Mouse (Mus musculus) cerebellum, adult 9-10 months (tissue): ENCODE measurements around the gene Pcbp2.

Experiments used
- DNase-seq: peaks from one replicate; pipeline ENCODE4 v3.0.0; 2022

The Pcbp2 gene

DNA sequence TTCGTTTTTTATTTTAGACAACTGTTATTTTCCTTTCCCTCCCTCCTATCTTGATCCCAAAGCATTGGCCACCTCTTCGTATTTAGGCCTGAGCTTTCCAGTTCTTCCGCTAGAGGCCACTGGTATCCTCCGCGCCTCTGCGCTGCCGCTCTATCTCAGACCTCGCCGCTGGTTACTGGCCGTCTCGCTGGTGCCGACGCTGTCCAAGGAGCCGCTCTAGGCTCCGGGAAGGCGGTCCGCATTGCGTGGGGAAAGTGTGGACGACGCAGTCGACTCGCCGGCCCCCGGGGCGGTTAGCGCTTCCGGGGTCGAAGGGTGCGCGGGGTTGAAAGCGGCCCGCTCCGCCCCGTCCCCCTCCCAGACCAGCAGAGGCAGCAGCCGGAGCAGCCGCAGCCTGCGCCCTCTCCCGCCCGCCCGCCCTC, at the start of gene Pcbp2:
Gene Pcbp2, plus strand, starts transcription at position 357 of the 422 bp plus-strand sequence.
- DNase-seq: peak; percentile 96

DNA sequence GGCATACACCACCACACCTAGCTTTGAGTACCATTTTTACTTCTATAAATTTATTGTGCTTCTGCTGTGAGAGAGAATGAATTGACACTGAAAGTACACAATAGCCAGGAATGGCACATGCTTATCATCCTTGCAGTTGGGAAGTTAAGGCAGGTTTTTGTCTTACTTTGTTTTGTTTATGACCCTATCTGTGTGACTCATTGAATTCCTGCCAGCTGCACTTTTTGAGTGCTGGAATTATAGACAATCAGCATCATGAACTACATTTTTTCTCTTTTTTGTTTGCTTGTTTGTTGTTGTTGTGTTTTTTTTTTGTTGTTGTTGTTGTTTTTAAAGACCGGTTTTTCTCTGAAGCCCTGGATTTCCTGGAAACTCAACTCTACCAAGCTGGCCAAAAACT, 49.4 kb upstream of the Pcbp2 start:
- no peak for DNase-seq

DNA sequence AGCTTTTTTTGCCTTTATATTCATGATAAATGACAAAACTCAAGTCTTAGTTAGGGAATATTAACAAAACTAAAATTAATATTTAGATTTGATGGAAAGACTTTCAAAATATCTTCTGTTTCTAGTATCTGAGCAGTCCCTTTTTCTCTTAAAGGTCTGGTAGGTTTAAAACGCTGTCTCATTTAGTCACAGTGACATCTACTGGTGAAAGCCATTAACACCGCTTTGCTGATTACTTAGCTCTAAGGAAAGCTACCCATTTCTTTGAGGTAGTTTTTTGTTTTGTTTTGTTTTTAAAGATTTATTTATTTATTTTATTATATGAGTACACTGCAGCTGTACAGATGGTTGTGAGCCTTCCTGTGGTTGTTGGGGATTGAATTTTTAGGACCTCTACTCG, 48.9 kb upstream of the Pcbp2 start:
- peak; percentile 68 for DNase-seq

DNA sequence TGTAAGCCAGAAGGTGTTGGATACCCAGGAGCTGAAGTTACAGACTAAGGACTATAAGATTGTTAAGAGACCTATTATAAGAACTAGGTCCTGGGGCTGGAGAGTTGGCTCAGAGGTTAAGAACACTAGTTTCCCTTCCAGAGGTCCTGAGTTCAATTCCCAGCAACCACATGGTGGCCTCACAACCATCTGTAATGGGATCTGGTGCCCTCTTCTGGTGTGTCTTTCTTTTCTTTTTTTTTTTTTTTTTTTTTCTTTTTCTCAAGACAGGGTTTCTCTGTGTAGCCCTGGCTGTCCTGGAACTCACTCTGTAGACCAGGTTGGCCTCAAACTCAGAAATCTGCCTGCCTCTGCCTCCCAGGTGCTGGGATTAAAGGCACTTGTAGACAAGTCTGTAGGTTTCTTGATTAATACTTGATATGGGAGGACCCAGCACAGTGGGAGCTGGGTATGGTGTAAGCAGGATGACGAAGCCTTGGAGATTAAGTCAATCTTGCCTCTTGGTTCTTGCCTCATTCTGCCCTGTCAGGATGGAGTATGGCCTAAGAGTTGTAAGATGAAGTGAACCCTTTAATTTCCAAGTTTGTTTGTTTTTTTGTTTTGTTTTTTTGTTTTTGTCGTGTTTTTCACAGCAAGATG, 46.6 kb upstream of the Pcbp2 start:
- no peak for DNase-seq

DNA sequence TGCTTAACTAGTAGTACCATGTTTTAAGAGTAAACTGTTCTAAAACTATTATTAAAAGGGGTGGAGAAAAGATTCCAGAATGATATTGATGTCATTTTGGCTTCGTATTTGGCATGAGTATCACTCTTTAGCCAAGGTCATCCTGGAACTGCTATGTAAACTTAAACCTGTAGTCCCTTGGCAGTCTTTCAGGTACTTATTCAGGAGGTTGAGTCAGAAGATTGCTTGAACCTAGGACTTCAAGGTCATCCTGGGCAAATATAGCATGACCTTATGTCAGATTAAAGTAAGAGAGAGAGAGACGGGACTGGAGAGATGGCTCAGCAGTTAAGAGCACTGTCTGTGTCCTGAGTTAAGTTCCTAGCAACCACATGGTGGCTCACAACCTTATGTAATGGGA, 45.7 kb upstream of the Pcbp2 start:
- no peak for DNase-seq

DNA sequence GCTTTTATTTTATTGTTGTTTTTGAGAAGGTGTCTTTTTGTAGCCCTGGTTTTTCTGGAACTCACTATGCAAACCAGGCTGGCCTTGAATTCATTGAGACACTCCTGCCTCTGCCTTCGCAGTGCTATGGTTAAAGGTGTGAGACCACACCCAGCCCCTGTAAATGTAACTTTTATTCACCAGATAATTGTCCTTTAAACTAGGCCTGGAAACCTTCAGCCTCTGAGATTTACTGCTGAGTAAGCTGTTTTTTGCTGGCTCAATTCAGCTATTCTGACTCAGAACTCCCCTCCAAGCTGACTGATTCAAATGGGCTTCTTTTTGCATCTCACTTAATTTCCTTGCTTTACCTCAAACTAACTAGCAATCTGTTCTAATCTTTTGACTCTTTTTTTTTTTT, 43.4 kb upstream of the Pcbp2 start:
- DNase-seq: no peak

DNA sequence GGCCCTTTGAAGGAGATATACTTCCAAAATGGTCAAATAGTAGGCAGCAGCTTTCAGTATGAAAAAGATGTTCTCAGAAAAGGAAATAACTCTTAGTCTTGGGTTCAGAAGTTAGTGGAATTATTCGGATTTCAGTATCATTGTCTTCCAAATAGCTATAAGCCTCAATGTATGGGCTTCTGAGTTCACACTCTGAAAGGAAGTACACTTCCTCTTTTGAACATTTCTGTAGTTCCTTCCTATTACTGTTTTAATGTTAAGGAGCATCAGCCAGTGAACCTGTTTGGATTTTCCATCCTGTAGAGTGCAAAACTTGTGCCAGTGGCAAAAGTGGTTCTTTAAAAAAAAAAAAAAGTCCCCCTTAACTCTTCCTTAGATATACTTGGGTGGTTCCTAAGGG, 38.3 kb upstream of the Pcbp2 start:
- DNase-seq: no peak

DNA sequence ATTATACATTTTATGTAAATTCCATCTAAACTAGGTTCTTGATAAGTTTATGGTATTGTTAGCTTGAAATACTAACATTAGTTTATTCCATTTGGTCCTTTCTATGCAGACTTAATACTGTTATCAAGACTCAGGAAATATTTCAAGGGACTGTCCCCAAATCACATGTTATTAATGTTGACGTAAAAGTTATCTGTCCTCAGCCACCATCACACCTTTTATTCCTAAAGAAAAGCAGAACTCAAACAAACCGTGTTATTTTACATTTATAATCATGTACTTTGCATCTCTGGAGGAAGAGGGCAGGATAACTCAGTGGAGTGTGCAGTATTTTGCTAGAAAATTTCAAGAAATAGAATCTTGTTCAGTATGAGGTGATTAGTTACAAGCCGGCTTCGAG, 37.2 kb upstream of the Pcbp2 start:
- no peak for DNase-seq

DNA sequence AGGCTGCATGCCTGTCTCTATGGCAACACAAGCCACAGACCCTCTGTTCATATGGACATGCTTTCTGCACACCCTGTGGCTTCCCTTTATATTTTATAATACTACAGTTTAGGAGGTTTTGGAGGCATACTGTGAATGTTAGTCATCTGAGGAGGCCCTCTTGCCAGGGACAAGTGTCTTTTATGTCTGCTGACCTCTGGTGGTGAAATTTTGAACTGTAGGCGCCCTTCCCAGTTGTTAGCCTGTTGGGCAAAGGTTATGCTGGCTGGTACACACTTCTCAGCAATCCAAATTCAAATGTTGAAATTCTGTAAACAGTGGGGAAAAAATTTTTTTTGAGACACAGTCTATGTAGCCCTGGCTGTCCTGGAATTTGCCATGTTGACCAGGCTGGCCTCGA, 27.8 kb upstream of the Pcbp2 start:
- peak; percentile 87 for DNase-seq

DNA sequence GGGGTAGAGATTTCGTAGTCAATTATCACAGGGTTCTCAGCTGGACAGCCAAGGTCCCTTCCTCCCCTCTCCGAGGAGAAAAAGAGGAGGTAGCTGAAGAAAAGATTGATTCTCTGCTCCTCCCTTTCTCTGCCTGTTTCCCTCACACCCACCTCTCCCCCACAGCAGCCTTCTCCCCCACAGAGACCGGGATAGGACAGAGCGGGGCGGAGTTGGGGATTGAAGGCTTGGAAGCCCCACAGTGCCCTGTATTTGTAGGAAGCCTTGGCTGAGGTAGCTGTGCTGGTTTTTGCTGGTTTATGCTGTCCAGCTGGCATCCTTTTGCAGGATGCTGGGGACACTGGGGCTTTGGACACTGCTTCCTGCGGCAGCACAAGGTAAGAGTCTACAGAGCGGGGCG, 25.2 kb upstream of the Pcbp2 start, which contains the start of gene Amhr2:
Gene Amhr2, plus strand, starts transcription at position 222 of the 400 bp plus-strand sequence.
- DNase-seq: no peak

DNA sequence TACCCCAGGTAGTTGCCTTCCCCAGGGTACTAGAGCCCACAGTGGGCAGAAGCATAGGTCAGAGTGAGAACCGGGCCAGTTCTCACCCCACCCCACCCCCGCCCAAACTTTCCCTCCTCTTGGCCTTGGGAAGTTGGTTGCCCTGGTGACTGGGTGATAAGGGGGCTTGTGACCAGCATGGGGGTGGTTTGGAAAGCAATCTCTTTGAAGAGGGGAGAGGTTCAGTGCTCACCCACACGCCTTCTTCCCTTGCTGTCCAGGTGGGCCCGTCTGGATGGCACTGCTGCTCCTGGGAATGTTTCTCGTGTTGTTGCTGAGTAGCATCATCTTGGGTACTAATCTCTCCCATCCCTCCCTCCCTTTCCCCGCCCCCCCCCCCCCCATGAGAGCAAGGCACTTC, 23.9 kb upstream of the Pcbp2 start:
- no peak for DNase-seq

DNA sequence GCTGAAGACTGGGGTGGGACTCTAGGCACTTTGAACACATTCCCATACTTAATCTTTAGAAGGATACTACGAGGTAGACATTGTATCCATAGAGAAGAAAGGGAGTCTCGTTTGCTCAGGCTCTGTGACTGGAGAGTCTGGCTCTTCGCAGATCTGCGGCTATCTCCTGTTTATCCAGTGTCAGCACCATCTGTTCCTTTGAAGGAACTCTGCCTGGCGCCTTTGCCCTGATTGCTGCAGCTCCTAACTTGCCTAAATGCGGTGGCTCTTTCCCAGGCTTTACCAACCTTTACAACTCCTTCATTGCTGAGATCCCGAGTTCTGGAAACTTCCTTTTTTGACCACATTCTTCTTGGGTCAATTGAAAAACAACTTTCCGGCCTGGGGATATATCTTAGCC, 21.0 kb upstream of the Pcbp2 start:
- DNase-seq: no peak

DNA sequence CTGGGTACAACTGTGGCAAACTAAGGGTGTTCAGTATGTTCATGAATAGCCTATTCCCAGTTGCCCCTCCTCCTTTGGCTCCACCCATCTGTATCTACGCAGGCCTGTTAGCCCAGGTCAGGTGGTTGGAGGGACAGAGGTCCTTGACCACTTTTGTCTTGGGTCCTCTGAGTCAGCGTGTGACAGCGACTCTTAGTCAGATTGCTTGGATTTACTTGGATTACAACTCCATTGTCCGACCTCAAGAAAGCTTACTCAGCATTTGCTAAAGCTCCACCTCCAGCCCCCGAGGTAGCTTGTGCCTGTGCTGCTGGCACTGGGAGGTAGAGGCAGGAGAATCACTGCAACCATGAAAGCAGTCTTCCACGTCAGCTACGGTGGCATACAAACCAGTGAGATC, 19.4 kb upstream of the Pcbp2 start:
- no peak for DNase-seq

DNA sequence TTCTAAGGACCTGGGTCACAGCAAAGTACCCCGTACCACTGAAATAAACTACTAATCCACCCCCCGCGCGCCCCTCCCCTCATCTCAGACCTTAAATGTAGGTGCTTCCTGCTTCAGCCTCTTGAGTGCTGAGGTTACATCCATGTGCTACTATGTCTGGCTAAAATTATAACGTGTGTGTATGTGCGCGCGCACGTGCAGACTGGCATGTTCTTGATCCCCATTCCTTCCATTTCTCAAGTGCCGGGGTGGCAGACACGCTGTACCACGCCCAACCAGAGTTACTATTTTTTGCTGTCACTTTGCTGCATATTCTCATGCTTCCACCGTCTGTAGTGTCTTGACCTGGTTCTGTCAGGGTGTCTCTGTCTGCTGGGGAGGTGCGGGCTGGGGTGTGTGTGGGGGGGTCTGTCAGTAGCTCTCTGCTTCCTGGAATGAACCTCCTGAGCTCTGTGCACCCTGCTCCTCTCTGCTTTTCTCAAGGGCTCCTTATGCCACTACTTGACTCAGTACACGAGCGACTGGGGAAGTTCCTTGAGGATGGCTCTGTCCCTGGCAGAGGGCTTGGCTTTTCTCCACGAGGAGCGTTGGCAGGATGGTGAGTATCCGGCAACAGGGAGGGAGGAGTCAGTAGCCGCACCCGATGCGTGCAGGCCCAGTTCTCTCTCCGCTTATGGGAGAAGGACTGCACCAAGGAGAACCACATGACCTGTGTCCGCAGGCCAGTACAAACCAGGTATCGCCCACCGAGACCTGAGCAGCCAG, 18.5 kb upstream of the Pcbp2 start:
- DNase-seq: no peak

DNA sequence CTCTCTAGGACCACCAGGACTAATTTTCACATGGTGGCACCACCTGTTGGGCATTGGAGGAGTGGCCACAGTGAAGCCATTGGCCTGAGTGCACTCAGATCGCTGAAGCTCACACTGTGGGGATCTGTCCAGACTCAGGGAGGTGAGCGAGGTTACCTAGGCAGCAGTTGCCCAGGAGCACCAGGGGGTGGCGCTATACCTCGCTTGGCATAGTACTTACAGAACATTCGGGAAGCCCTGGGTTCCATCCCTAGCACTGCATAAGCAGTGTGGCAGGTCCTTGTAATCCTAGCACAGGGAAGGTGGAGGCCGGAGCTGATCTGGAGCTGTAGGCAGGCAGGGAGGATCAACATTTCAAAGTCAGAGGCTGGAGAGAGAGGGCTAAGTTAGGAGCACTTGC, 14.3 kb upstream of the Pcbp2 start:
- peak; percentile 54 for DNase-seq

DNA sequence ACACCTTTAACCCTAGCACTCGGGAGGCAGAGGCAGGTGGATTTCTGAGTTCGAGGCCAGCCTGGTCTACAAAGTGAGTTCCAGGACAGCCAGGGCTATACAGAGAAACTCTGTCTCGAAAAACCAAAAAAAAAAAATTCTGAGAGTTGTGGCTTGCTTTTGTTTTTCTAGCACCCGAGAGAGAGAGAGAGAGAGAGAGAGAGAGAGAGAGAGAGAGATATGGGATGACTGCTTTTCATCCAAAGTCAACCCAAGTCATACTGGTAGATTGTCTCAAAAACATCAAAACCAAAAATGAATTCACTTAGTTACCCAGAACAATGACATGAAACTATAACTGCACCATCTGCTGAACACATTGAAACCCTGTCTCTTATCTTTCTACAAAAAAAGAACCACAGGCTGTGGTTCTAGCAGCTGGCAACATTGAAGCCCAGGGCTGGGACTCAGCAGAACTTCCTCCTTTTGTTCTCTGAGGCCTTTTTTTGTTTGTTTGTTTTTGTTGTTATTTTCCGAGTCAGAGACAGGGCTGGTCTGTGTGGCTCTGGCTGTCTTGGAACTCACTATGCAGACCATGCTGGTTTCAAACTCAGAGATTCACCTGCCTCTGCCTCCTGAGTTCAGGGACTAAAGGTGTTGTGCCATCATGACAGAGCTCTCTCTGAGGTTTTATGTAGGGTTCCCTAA, 12.1 kb upstream of the Pcbp2 start:
- no peak for DNase-seq

DNA sequence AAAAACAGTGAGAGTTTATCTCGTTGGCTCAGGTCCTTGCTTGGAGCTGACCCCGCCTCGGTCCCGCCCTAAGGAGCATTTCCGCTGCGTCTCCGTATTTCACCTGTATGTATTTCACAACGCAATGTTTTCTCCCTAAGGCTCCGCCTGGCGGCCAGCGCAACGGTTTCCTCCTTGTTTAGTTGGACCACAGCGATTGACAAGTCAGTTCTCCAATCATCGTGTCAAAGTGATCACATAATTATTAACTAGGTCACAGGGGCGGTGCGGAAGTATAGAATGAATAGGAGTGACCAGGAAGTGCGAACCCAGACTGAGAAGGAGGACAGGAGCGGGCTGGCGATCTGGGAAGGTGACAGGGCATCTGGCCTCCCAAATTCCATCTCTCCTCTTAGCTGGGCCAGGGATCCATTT, 11.4 kb upstream of the Pcbp2 start, which contains the start of gene Prr13:
Gene Prr13, plus strand, starts transcription at position 125 of the 414 bp plus-strand sequence.
- DNase-seq: peak; percentile 99

DNA sequence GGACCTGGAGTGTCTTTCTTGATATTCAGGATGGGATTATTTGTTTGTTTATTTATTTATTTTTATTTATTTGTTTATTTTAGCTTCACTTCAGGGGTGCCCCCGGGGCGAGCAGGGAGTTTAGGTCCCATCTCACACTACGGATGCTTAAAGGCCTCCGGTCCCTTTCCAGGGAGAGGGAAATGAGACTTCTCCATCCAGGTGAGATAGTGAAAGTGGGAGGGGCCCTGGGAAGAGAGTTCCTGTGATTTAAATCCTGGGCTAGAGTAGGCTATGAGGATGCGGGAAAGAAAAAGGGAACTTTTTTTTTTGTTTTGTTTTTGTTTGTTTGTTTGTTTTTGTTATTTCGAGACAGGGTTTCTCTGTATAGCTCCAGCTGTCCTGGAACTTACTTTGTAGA, 11.0 kb upstream of the Pcbp2 start:
- DNase-seq: no peak

DNA sequence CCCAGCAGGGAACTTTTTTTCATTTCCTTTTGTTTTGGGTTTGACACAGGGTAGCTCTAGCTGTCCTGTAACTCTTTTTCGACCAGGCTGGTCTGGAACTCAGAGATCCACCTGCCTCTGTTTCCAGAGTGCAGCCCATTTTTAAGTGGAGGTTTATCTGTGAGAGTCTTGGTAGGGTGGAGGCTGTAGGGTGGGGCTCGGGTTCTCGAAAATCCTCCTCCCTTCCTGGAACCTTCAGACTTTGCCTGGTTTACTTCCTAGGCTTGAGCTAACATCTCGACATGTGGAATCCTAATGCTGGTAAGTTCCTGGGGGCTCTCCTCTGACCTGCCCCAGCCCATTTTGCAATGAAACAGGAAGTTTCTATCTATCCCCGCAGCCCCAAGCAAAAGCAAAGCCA, 10.5 kb upstream of the Pcbp2 start:
- no peak for DNase-seq

DNA sequence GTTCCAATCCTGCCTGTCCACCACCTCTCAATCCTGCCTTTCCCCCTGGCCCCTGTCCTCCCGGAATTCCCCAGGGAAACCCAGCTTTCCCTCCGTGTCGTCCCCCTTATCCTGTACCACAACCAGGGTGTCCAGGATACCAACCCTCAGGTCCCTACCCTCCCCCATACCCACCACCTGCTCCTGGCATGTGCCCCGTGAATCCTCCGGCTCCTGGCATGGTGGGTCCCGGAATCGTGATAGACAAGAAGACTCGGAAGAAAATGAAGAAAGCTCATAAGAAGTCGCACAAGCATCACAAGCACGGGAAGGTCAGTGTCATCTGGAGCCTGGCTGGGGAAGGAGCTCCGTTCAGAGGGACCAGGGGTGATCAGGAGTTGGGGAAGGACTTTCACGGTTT, 9.9 kb upstream of the Pcbp2 start:
- DNase-seq: peak; percentile 51

DNA sequence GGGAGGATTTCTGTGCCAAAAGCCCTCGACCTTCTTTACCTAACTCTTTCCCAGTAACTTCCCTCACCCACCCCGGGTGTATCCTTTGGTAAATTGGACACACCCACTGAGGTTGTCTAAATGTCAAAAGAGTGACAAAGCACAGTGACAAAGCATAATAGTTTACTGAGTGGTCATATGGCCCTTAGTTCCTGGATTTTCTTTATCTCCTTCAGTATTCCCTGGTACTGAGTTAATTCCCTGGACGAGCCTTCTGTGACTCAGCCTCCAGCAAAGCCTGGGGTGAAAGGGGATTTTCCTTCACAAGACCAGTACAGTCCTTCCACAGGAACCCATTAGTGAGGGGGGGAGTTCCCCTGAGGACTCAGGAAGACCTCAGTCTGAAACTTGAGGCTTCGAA, 9.4 kb upstream of the Pcbp2 start:
- no peak for DNase-seq

DNA sequence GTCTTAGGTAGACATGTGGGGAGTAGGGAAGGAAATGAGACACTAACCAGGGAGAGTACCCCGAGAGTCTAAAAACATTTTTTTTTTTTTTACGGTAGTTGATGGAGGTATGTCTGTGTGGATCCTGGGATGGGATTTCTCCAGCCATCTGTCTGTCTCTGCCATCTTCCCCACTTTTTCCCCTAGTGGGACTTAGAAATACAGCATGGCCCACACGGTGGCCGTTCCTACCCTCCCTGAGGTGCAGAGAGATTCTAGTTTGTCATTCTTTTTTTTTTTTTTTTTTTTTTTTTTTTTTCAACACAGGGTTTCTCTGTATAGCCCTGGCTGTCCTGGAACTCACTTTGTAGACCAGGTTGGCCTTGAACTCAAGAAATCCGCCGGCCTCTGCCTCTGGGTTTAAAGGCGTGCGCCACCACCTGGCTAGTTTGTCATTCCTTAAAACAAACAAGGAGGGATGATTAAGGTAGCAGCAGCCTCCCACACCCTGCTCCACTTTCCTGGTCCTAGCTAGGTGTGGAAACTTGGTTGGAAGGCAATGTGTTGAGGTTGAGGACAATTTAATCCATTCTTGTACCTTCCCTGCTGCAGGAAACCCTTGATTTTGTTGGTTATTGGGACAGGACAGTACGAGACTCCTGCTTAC, 8.8 kb upstream of the Pcbp2 start:
- DNase-seq: no peak

DNA sequence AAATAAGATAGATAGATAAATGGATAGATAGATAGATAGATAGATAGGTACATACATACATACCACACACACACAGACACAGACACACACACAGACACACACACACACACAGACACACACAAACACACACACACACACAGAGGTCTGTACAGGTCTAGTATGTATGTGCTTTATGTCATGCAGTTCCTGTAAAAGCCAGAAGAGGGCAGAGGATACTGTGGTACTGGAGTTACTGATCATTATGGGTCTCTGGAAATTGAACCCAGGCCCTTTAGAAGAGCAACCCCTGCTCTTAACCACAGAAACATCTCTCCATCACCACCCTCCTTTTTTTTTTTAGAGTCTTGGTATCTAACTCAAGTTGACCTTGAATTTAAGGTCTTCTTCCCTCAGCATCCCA, 6.7 kb upstream of the Pcbp2 start:
- peak; percentile 52 for DNase-seq
